Mouse (Mus musculus) MEL (cell line): ENCODE measurements around the gene Irf4. TPM values are rescaled to one million over a fixed set of nuclear protein-coding genes. Genes with fewer than 3 reads are reported as not detected.

Experiments
- DNase-seq: peaks from one replicate; pipeline ENCODE4 v3.0.0; 2011; ENCODE audit warnings: low read depth, low spot score
- H3K27ac ChIP-seq: 2 replicates; pipeline ENCODE4 v1.5.1; 2012; ENCODE audit warnings: low read depth, mild to moderate bottlenecking, control low read depth, low read length, moderate library complexity; ENCODE audit not compliant: control insufficient read depth
- H3K27me3 ChIP-seq, 2 experiments: fragments of 150-350 bp in 1 of 2; sonication (generic) in 1 of 2; 2 replicates each; pipeline ENCODE4 v1.6.1; 2012; ENCODE audit warnings: low read length in 2 of 2, mild to moderate bottlenecking in 2 of 2, improper control_type of control experiment in 1 of 2, moderate library complexity in 1 of 2; ENCODE audit not compliant: insufficient read depth in 2 of 2, control insufficient read depth in 1 of 2
- H3K36me3 ChIP-seq, 2 experiments: 2 replicates each; pipeline ENCODE4 v1.6.1; 2012 to 2014; ENCODE audit warnings: low read length in 2 of 2, improper control_type of control experiment in 1 of 2, inconsistent platforms in 1 of 2, mild to moderate bottlenecking in 1 of 2; ENCODE audit not compliant: insufficient read depth in 2 of 2, control insufficient read depth in 1 of 2
- H3K4me1 ChIP-seq, 2 experiments: fragments of 150-350 bp in 1 of 2; sonication (generic) in 1 of 2; 2 replicates each; pipeline ENCODE4 v1.6.1; 2012; ENCODE audit warnings: low read length in 2 of 2, improper control_type of control experiment in 1 of 2, mild to moderate bottlenecking in 1 of 2; ENCODE audit not compliant: insufficient read depth in 2 of 2, control insufficient read depth in 1 of 2
- H3K4me3 ChIP-seq, 2 experiments: fragments of 150-350 bp in 1 of 2; sonication (generic) in 1 of 2; 2 replicates each; pipeline ENCODE4 v1.5.1; 2012; ENCODE audit warnings: low read depth in 2 of 2, low read length in 2 of 2, mild to moderate bottlenecking in 2 of 2, moderate library complexity in 2 of 2, control low read depth in 1 of 2, improper control_type of control experiment in 1 of 2; ENCODE audit not compliant: control insufficient read depth in 1 of 2, insufficient read depth in 1 of 2
- H3K79me2 ChIP-seq: 2 replicates; pipeline ENCODE4 v1.6.1; 2012; ENCODE audit warnings: mild to moderate bottlenecking, low read length, moderate library complexity; ENCODE audit not compliant: control insufficient read depth, poor library complexity, insufficient read depth
- H3K9ac ChIP-seq: 2 replicates; pipeline ENCODE4 v1.6.1; 2012; ENCODE audit warnings: low read depth, mild to moderate bottlenecking, control low read depth, low read length, moderate library complexity; ENCODE audit not compliant: control insufficient read depth, poor library complexity, severe bottlenecking
- H3K9me3 ChIP-seq: fragments of 150-350 bp; sonication (generic); replicated peaks from 2 replicates; pipeline ENCODE4 v1.6.1; 2012; ENCODE audit warnings: mild to moderate bottlenecking, low read length, improper control_type of control experiment, moderate library complexity; ENCODE audit not compliant: insufficient read depth
- BHLHE40 ChIP-seq: IDR thresholded peaks from 2 replicates; pipeline ENCODE4 v1.6.1; 2012; ENCODE audit warnings: low read depth, mild to moderate bottlenecking, inconsistent platforms, low read length, improper control_type of control experiment, borderline replicate concordance
- CHD1 ChIP-seq: IDR thresholded peaks from 2 replicates; pipeline ENCODE4 v1.6.1; 2012; ENCODE audit warnings: low read depth, mild to moderate bottlenecking, inconsistent platforms, low read length, improper control_type of control experiment
- E2F4 ChIP-seq: IDR thresholded peaks from 2 replicates; pipeline ENCODE4 v1.6.1; 2011; ENCODE audit warnings: low read depth, low read length, improper control_type of control experiment, borderline replicate concordance
- ELF1 ChIP-seq: IDR thresholded peaks from 2 replicates; pipeline ENCODE4 v1.6.1; 2014; ENCODE audit warnings: low read depth, mild to moderate bottlenecking, inconsistent platforms, low read length, improper control_type of control experiment, moderate library complexity
- EP300 ChIP-seq, 2 experiments: IDR thresholded peaks; 2 replicates each; pipeline ENCODE4 v1.6.1; 2011; ENCODE audit warnings: improper control_type of control experiment in 2 of 2, low read length in 2 of 2, low read depth in 1 of 2, mild to moderate bottlenecking in 1 of 2
- GATA1 ChIP-seq: IDR thresholded peaks from 2 replicates; pipeline ENCODE4 v1.6.1; 2011; ENCODE audit warnings: low read depth, low read length, improper control_type of control experiment
- JUND ChIP-seq: IDR thresholded peaks from 2 replicates; pipeline ENCODE4 v1.6.1; 2011; ENCODE audit warnings: low read depth, mild to moderate bottlenecking, improper control_type of control experiment, low read length
- MAFK ChIP-seq: IDR thresholded peaks from 2 replicates; pipeline ENCODE4 v1.6.1; 2011; ENCODE audit warnings: low read depth, mild to moderate bottlenecking, low read length, improper control_type of control experiment, borderline replicate concordance
- MAZ ChIP-seq: IDR thresholded peaks from 2 replicates; pipeline ENCODE4 v1.6.1; 2012; ENCODE audit warnings: low read depth, mild to moderate bottlenecking, inconsistent platforms, low read length, improper control_type of control experiment
- MXI1 ChIP-seq: IDR thresholded peaks from 2 replicates; pipeline ENCODE4 v1.6.1; 2011; ENCODE audit warnings: mild to moderate bottlenecking, low read depth, low read length, improper control_type of control experiment
- MYB ChIP-seq: IDR thresholded peaks from 2 replicates; pipeline ENCODE4 v1.6.1; 2011; ENCODE audit warnings: mild to moderate bottlenecking, low read depth, low read length, improper control_type of control experiment
- NELFE ChIP-seq: IDR thresholded peaks from 2 replicates; pipeline ENCODE4 v1.6.1; 2011; ENCODE audit warnings: low read depth, low read length, improper control_type of control experiment
- NRF1 ChIP-seq: IDR thresholded peaks from 2 replicates; pipeline ENCODE4 v1.6.1; 2014; ENCODE audit warnings: low read depth, mild to moderate bottlenecking, inconsistent platforms, low read length, improper control_type of control experiment, moderate library complexity; ENCODE audit not compliant: poor library complexity, insufficient read depth, severe bottlenecking
- POLR2AphosphoS5 ChIP-seq: IDR thresholded peaks from 2 replicates; pipeline ENCODE4 v1.6.1; 2012; ENCODE audit warnings: low read depth, borderline replicate concordance, mild to moderate bottlenecking, inconsistent platforms, low read length, moderate library complexity, mixed read lengths
- RAD21 ChIP-seq: IDR thresholded peaks from 2 replicates; pipeline ENCODE4 v1.6.1; 2011; ENCODE audit warnings: mild to moderate bottlenecking, low read depth, low read length, improper control_type of control experiment
- RCOR1 ChIP-seq: IDR thresholded peaks from 2 replicates; pipeline ENCODE4 v1.6.1; 2012; ENCODE audit warnings: low read depth, mild to moderate bottlenecking, inconsistent platforms, low read length, improper control_type of control experiment
- SMC3 ChIP-seq: IDR thresholded peaks from 2 replicates; pipeline ENCODE4 v1.6.1; 2011; ENCODE audit warnings: low read depth, low read length, improper control_type of control experiment
- TAL1 ChIP-seq: IDR thresholded peaks from 2 replicates; pipeline ENCODE4 v1.6.1; 2012; ENCODE audit warnings: mild to moderate bottlenecking, inconsistent platforms, low read length, moderate library complexity, mixed read lengths
- TBP ChIP-seq: IDR thresholded peaks from 2 replicates; pipeline ENCODE4 v1.8.0; 2011; ENCODE audit warnings: low read depth, low read length, improper control_type of control experiment
- UBTF ChIP-seq: IDR thresholded peaks from 2 replicates; pipeline ENCODE4 v1.6.1; 2012; ENCODE audit warnings: low read depth, mild to moderate bottlenecking, inconsistent platforms, low read length, improper control_type of control experiment, moderate library complexity, borderline replicate concordance; ENCODE audit not compliant: insufficient read depth
- USF1 ChIP-seq: IDR thresholded peaks from 2 replicates; pipeline ENCODE4 v1.6.1; 2014; ENCODE audit warnings: low read depth, mild to moderate bottlenecking, inconsistent platforms, low read length, improper control_type of control experiment, moderate library complexity
- ZC3H11A ChIP-seq: IDR thresholded peaks from 2 replicates; pipeline ENCODE4 v1.6.1; 2012; ENCODE audit warnings: low read depth, mild to moderate bottlenecking, inconsistent platforms, low read length, improper control_type of control experiment
- ZMIZ1 ChIP-seq: IDR thresholded peaks from 2 replicates; pipeline ENCODE4 v1.6.1; 2012; ENCODE audit warnings: low read depth, mild to moderate bottlenecking, inconsistent platforms, low read length, improper control_type of control experiment, moderate library complexity
- ZNF384 ChIP-seq: IDR thresholded peaks from 2 replicates; pipeline ENCODE4 v1.6.1; 2012; ENCODE audit warnings: low read depth, mild to moderate bottlenecking, inconsistent platforms, low read length, improper control_type of control experiment
- polyA plus RNA-seq, 2 experiments: library from polyadenylated mRNA; stranded (reverse) in 1 of 2; unstranded in 1 of 2; fragments of >175 nt in 1 of 2; fragments of >200 nt in 1 of 2; gene quantifications; 2 replicates each; pipeline versions ENCODE4 v1.2.1 to v1.2.4; 2012; ENCODE audit warnings: low replicate concordance in 2 of 2, low read depth in 1 of 2; ENCODE audit not compliant: insufficient read length in 2 of 2, insufficient read depth in 1 of 2, missing spikeins in 1 of 2
- total RNA-seq: library from RNA; depleted of rRNA; stranded (reverse); fragments of 300-350 nt; gene quantifications from 2 replicates; pipeline ENCODE4 v1.2.3, GENCODE M21; 2012

The Irf4 gene
- total and polyA plus RNA-seq, 3 experiments: not detected

- TF ChIP-seq MAZ (no peak), RCOR1 (no peak), ZC3H11A (no peak), E2F4 (no peak), NELFE (no peak), MXI1 (no peak), CHD1 (no peak), USF1 (no peak), RAD21 (no peak), GATA1 (no peak), MAFK (no peak), SMC3 (no peak)
Measured at GRCm38 (mm10) chr13:30793616-30794015, 44.6 kb downstream of the Irf4 start.

GRCm38 (mm10) chr13:30795960-30796359, 46.9 kb downstream of the Irf4 start:
- Histone ChIP-seq H3K9me3 (no peaks in the 10 kb centered on the region), H3K4me3 (no peak overlapping the region), H3K27ac (no peak overlapping the region), H3K9ac (no peak overlapping the region), H3K36me3 (no peaks in the 10 kb centered on the region), H3K79me2 (no peaks in the 10 kb centered on the region), H3K27me3 (no peaks in the 10 kb centered on the region), H3K4me1 (no peaks in the 10 kb centered on the region)
- DNase-seq: no peak
- no peak for TF ChIP-seq MYB
- TF ChIP-seq CHD1: no peak
- TF ChIP-seq JUND: no peak
- TF ChIP-seq SMC3: no peak
- TF ChIP-seq NRF1: no peak
- TF ChIP-seq ZMIZ1: no peak

More at GRCm38 (mm10) chr13:30793616-30794015, 44.6 kb downstream of the Irf4 start:
- H3K9ac ChIP-seq: no peak overlapping the region
- no peaks in the 10 kb centered on the region for H3K4me1 ChIP-seq
- no peak for DNase-seq
- H3K27ac ChIP-seq: no peak overlapping the region
- no peaks in the 10 kb centered on the region for H3K27me3 ChIP-seq
- H3K79me2 ChIP-seq: no peaks in the 10 kb centered on the region
- H3K9me3 ChIP-seq: no peaks in the 10 kb centered on the region
- no peak overlapping the region for H3K4me3 ChIP-seq
- no peaks in the 10 kb centered on the region for H3K36me3 ChIP-seq

GRCm38 (mm10) chr13:30801886-30802285, 52.9 kb downstream of the Irf4 start:
- Histone ChIP-seq H3K36me3 (no peaks in the 10 kb centered on the region), H3K9me3 (no peaks in the 10 kb centered on the region), H3K79me2 (no peaks in the 10 kb centered on the region), H3K4me1 (no peaks in the 10 kb centered on the region), H3K27ac (no peak overlapping the region), H3K9ac (no peak overlapping the region), H3K27me3 (no peaks in the 10 kb centered on the region), H3K4me3 (no peak overlapping the region)
- TF ChIP-seq TBP (no peak), ZNF384 (no peak), CHD1 (no peak), ELF1 (no peak), GATA1 (no peak), EP300 (IDR thresholded peaks at IDR 0.05; ENCODE audit: low read depth in 1 of 2, low read length in 2 of 2) (no peak), E2F4 (no peak), MAZ (no peak), ZC3H11A (no peak), UBTF (no peak), BHLHE40 (no peak), JUND (no peak), TAL1 (no peak), POLR2AphosphoS5 (no peak), RAD21 (no peak)
- no peak for DNase-seq
